Mouse (Mus musculus): Measurements from ENCODE around the gene Ctnnb1.
A peak's percentile ranks its signal among the peaks of the same experiment; 100 is the strongest.

The Ctnnb1 gene

GRCm38 (mm10) chr9:120961969-120962700 is 33.1 kb downstream of the Ctnnb1 start:
- DNase-seq (ENCODE audit: low read depth, low spot score) = peak; percentile 74

GRCm38 (mm10) chr9:120963104-120963503 is 34.1 kb downstream of the Ctnnb1 start:
- DNase-seq (ENCODE audit: low read depth, low spot score) = no peak

- no peak for DNase-seq (ENCODE audit: low read depth, low spot score)
Measured at GRCm38 (mm10) chr9:120963720-120964119, 34.7 kb downstream of the Ctnnb1 start.

DNA sequence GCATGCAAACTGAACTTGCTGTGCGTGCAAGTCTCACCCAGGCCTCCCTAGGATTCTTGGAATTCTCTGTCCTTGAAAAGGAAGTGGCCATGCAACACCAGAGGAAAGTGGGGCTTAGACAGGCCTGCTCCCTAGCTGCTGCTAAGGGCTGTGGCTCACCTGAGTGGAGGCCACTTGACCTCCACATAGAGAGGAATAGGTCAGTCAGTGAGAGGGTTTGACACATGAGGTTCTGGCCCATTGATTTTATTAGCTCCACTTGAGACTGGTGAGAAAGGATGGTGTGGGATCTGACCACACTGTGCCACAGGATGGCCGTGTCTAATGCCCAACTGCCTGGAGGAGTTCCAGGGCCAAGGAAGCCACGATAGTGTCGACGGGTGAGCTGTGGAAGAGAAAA is 35.2 kb downstream of the Ctnnb1 start:
- no peak for DNase-seq (ENCODE audit: low read depth, low spot score)

GRCm38 (mm10) chr9:120965007-120965406 is 36.0 kb downstream of the Ctnnb1 start:
- DNase-seq (ENCODE audit: low read depth, low spot score) = no peak

DNA sequence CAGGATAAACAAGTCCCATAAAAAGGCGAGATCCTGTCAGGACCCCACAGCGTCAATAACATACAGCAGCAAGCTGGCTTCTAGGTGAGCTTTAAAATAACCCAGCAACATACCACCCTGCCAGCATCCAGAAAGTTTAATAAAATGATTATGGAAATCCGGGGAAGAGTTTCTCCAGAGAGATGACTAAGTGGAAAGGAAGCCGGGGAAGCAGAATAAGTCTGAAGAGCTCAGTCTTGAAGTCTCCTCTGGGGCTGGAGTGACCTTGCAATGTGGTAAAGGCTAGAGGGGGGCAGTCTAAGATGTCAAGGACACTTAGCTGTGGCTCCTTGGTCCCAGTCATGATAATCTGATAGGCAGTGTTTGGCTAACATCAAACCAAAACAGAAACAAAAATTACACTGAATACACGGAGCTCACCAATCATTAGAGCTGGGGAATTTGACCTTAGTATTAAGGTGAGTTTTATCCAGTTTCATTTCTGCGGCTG is 44.1 kb downstream of the Ctnnb1 start:
- DNase-seq (ENCODE audit: low read depth, low spot score) = no peak

DNA sequence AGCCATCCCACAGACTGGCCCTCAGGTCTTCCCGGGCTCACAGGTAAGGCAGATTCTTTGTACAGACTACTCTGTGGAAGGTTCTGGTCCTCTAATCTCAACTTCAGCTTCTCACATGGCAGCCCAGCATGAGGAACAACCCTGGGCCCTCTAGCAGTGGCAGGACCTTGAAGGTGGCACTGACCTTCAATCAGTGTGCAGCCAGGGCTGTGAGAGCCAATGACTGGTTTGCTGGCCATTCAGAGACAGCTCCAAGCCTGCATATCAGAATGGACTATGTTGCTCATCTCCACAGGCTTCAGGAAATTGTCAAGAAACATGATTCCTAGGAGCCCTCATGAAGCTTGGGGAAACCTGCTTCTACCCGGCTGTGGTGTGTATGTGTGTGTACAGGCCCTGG is 45.2 kb downstream of the Ctnnb1 start:
- no peak for DNase-seq (ENCODE audit: low read depth, low spot score)

GRCm38 (mm10) chr9:120976158-120976557 is 47.1 kb downstream of the Ctnnb1 start:
- no peak for DNase-seq (ENCODE audit: low read depth, low spot score)

- no peak for DNase-seq (ENCODE audit: low read depth, low spot score)
Measured at GRCm38 (mm10) chr9:120976856-120977255, 47.8 kb downstream of the Ctnnb1 start.

- DNase-seq (ENCODE audit: low read depth, low spot score) = no peak
Measured at GRCm38 (mm10) chr9:120981777-120982176, 52.8 kb downstream of the Ctnnb1 start.

DNA sequence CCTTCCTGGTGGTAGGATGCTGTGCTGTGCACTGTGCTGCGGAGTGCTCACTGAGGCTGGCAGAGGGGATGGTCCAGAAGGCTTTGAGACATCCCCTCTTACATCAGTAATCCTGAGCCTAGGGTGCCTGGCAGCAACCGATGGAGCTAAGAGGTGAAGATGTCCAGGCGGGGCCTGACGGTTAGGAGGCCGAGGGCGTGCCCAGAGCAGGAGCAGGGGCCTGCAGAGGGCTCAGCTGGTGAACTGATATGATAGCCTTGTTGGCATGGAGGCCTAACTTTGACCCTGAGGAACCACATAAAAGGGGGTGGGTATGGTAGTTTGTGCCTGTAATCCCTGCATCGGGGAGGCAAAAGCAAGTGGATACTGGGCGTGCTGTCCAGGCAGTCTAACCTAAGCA is 54.8 kb downstream of the Ctnnb1 start:
- no peak for DNase-seq (ENCODE audit: low read depth, low spot score)

GRCm38 (mm10) chr9:120984509-120984908 is 55.5 kb downstream of the Ctnnb1 start:
- no peak for DNase-seq (ENCODE audit: low read depth, low spot score)

DNA sequence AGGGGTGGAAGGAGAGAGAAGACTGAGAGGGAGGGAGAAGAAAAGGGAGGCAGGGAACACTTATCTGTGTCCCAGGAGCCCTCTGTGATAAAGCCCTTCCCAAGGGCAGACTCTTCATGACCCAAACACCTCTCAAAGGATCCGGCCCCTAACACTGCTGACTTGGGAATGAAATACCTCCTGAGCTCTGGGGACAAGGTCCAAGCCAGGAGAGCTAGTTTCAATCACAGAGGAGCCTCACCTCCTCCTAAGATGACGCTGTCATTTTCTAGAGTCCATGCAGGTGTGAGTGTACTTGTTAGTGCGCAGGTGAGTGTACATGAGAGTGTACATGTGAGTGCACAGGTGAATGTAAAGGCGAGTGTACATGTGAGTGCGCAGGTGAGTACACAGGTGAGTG is 56.0 kb downstream of the Ctnnb1 start:
- no peak for DNase-seq (ENCODE audit: low read depth, low spot score)

GRCm38 (mm10) chr9:120985524-120985923 is 56.5 kb downstream of the Ctnnb1 start:
- DNase-seq (ENCODE audit: low read depth, low spot score) = no peak

GRCm38 (mm10) chr9:120986255-120986654 is 57.2 kb downstream of the Ctnnb1 start:
- no peak for DNase-seq (ENCODE audit: low read depth, low spot score)

DNA sequence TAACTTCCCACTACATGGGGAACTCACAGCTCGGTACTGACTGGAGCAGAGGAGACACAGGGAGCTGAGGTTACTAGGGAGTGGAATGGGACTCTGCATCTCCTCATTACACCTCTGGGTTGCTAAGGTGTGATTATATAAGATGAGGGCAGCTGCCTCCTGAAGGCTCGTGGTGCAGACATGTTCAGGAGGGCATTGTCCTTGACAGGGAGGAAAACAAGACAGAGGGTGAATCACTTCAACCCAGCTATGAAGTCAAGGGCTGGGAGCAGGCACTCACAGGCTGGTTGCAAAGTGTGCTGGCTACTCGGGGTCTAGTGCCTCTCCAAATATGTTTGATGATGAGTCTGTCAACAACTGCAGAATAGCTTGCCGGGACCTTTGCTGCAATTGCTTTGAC is 58.0 kb downstream of the Ctnnb1 start:
- no peak for DNase-seq (ENCODE audit: low read depth, low spot score)

- DNase-seq (ENCODE audit: low read depth, low spot score) = no peak
Measured at GRCm38 (mm10) chr9:120988088-120988487, 59.1 kb downstream of the Ctnnb1 start.

GRCm38 (mm10) chr9:120989806-120990700 is 61.0 kb downstream of the Ctnnb1 start:
- no peak for DNase-seq (ENCODE audit: low read depth, low spot score)

- no peak for DNase-seq (ENCODE audit: low read depth, low spot score)
Measured at GRCm38 (mm10) chr9:120991801-120992200, 62.8 kb downstream of the Ctnnb1 start.

DNA sequence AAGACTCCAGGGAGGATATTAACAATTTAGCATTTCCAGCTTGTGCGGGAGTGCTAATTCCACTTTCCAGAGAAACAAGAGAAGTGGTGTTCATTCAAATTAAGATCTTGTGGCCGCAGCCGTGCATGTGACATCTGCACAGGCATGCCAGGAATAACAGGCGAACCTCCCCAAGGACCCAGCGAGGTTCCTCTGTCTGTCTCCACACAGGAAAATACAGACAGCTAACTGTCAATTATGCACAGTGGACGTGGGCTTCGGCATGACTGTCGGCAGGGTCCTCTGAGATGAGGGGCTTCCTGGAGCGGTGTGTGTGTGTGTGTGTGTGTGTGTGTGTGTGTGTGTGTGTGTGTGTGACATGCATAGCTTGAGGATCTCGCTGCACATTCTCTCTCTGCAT is 64.0 kb downstream of the Ctnnb1 start:
- no peak for DNase-seq (ENCODE audit: low read depth, low spot score)

DNA sequence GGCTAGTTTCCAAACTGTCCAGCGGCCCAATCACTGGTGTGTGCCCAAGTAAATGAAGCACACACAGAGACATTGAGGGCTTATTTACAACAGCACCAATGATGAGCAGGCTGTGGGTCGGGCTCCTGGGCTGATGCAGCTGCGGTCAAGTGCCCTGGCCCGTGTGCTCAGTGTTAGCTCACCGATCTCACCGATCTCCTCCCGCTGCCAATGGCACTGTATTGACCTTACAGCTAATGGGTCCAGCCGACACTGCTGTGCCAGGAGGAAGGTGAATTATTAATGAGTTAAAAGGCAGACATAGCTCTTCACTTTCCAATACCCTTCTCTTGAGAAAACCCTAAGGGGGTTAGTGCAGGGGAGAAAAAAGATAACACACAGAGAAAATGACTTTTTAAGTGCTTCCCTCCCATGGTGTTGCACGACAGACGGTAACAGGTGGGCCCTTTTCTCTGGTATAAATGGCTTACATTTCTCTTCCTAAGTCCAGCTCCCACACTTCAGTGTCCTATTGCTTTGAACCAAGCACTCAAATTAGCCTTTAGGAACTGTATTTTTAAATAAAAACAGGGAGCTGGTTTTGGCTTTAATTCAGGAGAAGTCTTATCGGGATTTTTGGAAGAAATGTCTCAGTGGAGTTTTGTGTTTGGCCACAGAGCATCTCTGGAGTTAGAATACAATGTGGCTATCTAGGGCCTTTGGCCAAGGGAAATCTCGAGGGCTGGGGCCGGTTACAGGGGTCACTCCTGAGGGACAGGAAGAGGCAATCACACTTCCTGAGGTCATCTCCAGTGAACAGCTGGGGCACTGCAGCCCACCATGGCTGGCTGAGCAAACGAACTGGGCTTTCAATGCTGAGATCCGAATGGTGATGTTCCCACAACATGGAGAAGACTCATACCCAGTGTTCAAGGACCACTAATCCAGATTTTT is 65.5 kb downstream of the Ctnnb1 start:
- DNase-seq (ENCODE audit: low read depth, low spot score) = no peak

DNA sequence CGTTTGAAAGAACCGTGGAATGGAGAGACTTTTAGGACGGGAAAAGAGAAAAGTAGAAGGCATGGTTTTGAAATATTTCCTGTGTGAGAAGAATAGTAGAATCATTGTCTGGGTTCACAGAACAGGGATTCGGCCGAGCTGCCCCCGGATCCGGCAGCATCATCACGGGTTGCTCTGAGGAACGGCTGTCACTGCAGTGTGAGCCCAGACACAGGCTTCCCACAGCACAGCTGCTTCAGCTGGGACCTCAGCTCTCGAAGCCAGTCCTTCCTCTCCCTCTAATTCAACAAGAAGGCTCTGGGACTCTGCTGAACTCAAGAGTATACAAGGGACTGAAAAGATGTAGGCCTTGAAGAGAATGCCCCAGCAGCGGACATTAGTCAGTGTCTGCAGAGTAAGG is 69.7 kb downstream of the Ctnnb1 start:
- DNase-seq (ENCODE audit: low read depth, low spot score) = no peak
